ENCODE assay signal across 9 mouse cellular contexts in the genomic region with DNA sequence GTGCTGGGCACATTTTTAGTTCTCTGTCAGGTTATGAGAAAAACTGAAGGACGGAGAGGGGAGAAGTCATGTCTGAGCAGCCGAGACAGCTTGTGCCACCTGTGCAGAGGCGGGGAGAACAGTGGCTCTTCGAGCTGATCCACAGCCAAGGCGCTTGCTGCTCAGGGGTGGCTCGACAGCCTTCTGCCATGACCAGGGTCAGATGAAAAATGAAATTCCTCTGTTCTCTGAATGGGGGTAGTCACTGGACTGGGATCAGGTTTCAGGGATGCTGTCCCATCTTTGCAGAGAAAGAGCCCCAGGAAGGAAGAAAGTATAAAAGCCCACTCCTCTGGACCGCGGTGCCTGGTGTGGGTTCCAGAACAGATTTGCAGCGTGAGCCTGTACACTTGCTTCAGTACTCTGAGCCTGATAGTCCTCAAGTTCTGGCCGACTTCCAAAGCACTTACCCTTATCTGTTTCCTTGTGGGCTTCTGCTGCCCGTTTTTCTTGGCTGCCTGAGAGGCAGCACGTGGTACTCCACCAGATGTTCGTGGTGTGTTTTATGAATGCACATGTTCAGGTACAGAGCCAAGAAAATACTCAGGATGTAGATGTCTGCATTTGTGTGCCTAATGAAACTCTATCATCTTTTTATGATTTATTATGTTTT. TPM values are rescaled to one million over a fixed set of nuclear protein-coding genes. Genes with fewer than 3 reads are reported as not detected.
DNase-seq lines count a peak whose midpoint lies in the region; ATAC-seq lines count a peak whose summit lies in the region.
"Had no signal": no experiment of that assay in that cellular context is flagged by ENCODE, and none has a peak within 500 bp of the region (broad histone marks: within the 10 kb centered on the region; RNA-seq: fewer than 3 reads in every experiment).

No protein-coding gene starts in this region.

- WGBS in hindbrain, embryonic 14.5 days: 63% methylated on average over 13 of the region's 13 CpGs
- 79% methylated on average over 13 of the region's 13 CpGs for WGBS in hindbrain, embryonic 10.5 days
- WGBS in embryonic facial prominence, embryonic 14.5 days: 26% methylated on average over 13 of the region's 13 CpGs
- WGBS in intestine, embryonic 14.5 days: 21% methylated on average over 13 of the region's 13 CpGs

- H3K27me3 ChIP-seq in hindbrain, embryonic 14.5 days (ENCODE audit: control insufficient read depth, insufficient read depth, low read length): no peaks in the 10 kb centered on the region
- H3K27me3 ChIP-seq in hindbrain, embryonic 10.5 days (ENCODE audit: insufficient read depth, poor library complexity, severe bottlenecking): no peaks in the 10 kb centered on the region
- H3K27me3 ChIP-seq in embryonic facial prominence, embryonic 14.5 days (replicated peaks; ENCODE audit: control insufficient read depth, insufficient read depth, low read length): no peaks in the 10 kb centered on the region
- H3K27me3 ChIP-seq in intestine, embryonic 14.5 days (replicated peaks; ENCODE audit: control insufficient read depth, insufficient read depth, low read length): no peaks in the 10 kb centered on the region

- no peaks in the 10 kb centered on the region for H3K4me1 ChIP-seq in hindbrain, embryonic 14.5 days (replicated peaks; ENCODE audit: control insufficient read depth, insufficient read depth, low read length)
- H3K4me1 ChIP-seq in hindbrain, embryonic 10.5 days (replicated peaks): peaks cover 5% of the 10 kb centered on the region
- peaks cover 10% of the 10 kb centered on the region for H3K4me1 ChIP-seq in embryonic facial prominence, embryonic 14.5 days (ENCODE audit: control insufficient read depth, insufficient read depth, low read length)
- H3K4me1 ChIP-seq in intestine, embryonic 14.5 days (replicated peaks; ENCODE audit: control insufficient read depth, insufficient read depth, low read length): peaks cover 6% of the 10 kb centered on the region; the same call in 1 of the 2 replicates

- no peak overlapping the region for H3K4me3 ChIP-seq in hindbrain, embryonic 14.5 days (replicated peaks; ENCODE audit: low read length)
- H3K4me3 ChIP-seq in hindbrain, embryonic 10.5 days: no peak overlapping the region
- H3K4me3 ChIP-seq in embryonic facial prominence, embryonic 14.5 days (ENCODE audit: low read depth, low read length): no peak overlapping the region
- no peak overlapping the region for H3K4me3 ChIP-seq in intestine, embryonic 14.5 days (ENCODE audit: low read depth, low read length)
- H3K4me3 ChIP-seq: erythroblast, embryonic 14.5 days had no signal

- H3K27ac ChIP-seq in hindbrain, embryonic 14.5 days: no peak overlapping the region
- no peak overlapping the region for H3K27ac ChIP-seq in hindbrain, embryonic 10.5 days
- H3K27ac ChIP-seq in embryonic facial prominence, embryonic 14.5 days (replicated peaks; ENCODE audit: low read depth, low read length): 0 out of 2 replicates have a peak overlapping the region, but pooled peaks have one; percentile 52
- H3K27ac ChIP-seq in intestine, embryonic 14.5 days (ENCODE audit: low read depth): no peak overlapping the region

- peak; percentile 55 for DNase-seq in hindbrain, embryonic 14.5 days (ENCODE audit: low spot score)
- no peak for DNase-seq in hindbrain, embryonic 10.5 days (ENCODE audit: low spot score)
- DNase-seq in adipocyte (ENCODE audit: low spot score): peak; percentile 30
- DNase-seq in embryonic facial prominence, embryonic 14.5 days (ENCODE audit: low spot score): peak; percentile 94
- no peak for DNase-seq in intestine, embryonic 14.5 days (ENCODE audit: low spot score)
- peak; percentile 92 for DNase-seq in lung, postnatal 36 days
- DNase-seq in layer of hippocampus, adult 11-12 months (ENCODE audit: low spot score): no peak

- H3K4me2 ChIP-seq in hindbrain, embryonic 14.5 days (replicated peaks): no peak overlapping the region
- H3K4me2 ChIP-seq in embryonic facial prominence, embryonic 14.5 days (ENCODE audit: low read depth, low read length): no peak overlapping the region
- no peak overlapping the region for H3K4me2 ChIP-seq in intestine, embryonic 14.5 days (ENCODE audit: low read length)

- no peaks in the 10 kb centered on the region for H3K9me3 ChIP-seq in hindbrain, embryonic 14.5 days (ENCODE audit: control insufficient read depth, low read length)
- H3K9me3 ChIP-seq in hindbrain, embryonic 10.5 days: no peaks in the 10 kb centered on the region
- H3K9me3 ChIP-seq in embryonic facial prominence, embryonic 14.5 days (ENCODE audit: control insufficient read depth, low read length): no peaks in the 10 kb centered on the region
- no peaks in the 10 kb centered on the region for H3K9me3 ChIP-seq in intestine, embryonic 14.5 days (ENCODE audit: control insufficient read depth, low read length)

- peak; percentile 71 for ATAC-seq in hindbrain, embryonic 14.5 days (ENCODE audit: low FRiP score)
- ATAC-seq in embryonic facial prominence, embryonic 14.5 days (ENCODE audit: low read depth): peak; percentile 85
- peak; percentile 57 for ATAC-seq in intestine, embryonic 14.5 days (replicated peaks; ENCODE audit: low FRiP score, low TSS enrichment, low read depth)
- ATAC-seq in monocyte, adult 5-6 weeks (replicated peaks; ENCODE audit: insufficient number of reproducible peaks, low FRiP score, low TSS enrichment, poor library complexity, severe bottlenecking): no peak

- no peaks in the 10 kb centered on the region for H3K36me3 ChIP-seq in hindbrain, embryonic 14.5 days (replicated peaks; ENCODE audit: control insufficient read depth, insufficient read depth)
- no peaks in the 10 kb centered on the region for H3K36me3 ChIP-seq in hindbrain, embryonic 10.5 days
- no peaks in the 10 kb centered on the region for H3K36me3 ChIP-seq in embryonic facial prominence, embryonic 14.5 days (ENCODE audit: control insufficient read depth, insufficient read depth, low read length)
- H3K36me3 ChIP-seq in intestine, embryonic 14.5 days (ENCODE audit: control insufficient read depth, insufficient read depth, low read length): no peaks in the 10 kb centered on the region

- H3K9ac ChIP-seq in hindbrain, embryonic 14.5 days: no peak overlapping the region
- no peak overlapping the region for H3K9ac ChIP-seq in embryonic facial prominence, embryonic 14.5 days (ENCODE audit: low read depth, low read length)
- no peak overlapping the region for H3K9ac ChIP-seq in intestine, embryonic 14.5 days (ENCODE audit: low read length)

RNA-seq across cellular contexts. Expression of a gene that starts 20.8 kb away (rescaled TPM):
- 3.2 and 4.2 TPM in 2 replicates for polyA plus RNA-seq in hindbrain, embryonic 14.5 days (2014; fragmentation: Nextera tagmentation; extraction: Ambion mirVana)
- 23.9 and 44.1 TPM in 2 replicates for polyA plus RNA-seq in hindbrain, embryonic 10.5 days (2016; fragmentation: Nextera tagmentation; extraction: Ambion mirVana)
- polyA plus RNA-seq in embryonic facial prominence, embryonic 14.5 days (2014; fragmentation: Nextera tagmentation; extraction: Ambion mirVana): 5.0 and 6.7 TPM in 2 replicates
- polyA plus RNA-seq in intestine, embryonic 14.5 days (2014; fragmentation: Nextera tagmentation; extraction: Ambion mirVana): 9.5 and 11.1 TPM in 2 replicates
- 0.19 TPM in 1 of 3 replicates, not detected in the others for total RNA-seq in monocyte, adult 5-6 weeks (2017)

RNA-seq across cellular contexts. Expression of a gene that starts 56.6 kb away (rescaled TPM):
- polyA plus RNA-seq in hindbrain, embryonic 14.5 days (2014; fragmentation: Nextera tagmentation; extraction: Ambion mirVana): 66.1 and 76.6 TPM in 2 replicates
- 1.6 and 3.7 TPM in 2 replicates for polyA plus RNA-seq in hindbrain, embryonic 10.5 days (2016; fragmentation: Nextera tagmentation; extraction: Ambion mirVana)
- polyA plus RNA-seq in embryonic facial prominence, embryonic 14.5 days (2014; fragmentation: Nextera tagmentation; extraction: Ambion mirVana): 4.4 and 4.8 TPM in 2 replicates
- polyA plus RNA-seq in intestine, embryonic 14.5 days (2014; fragmentation: Nextera tagmentation; extraction: Ambion mirVana): 1.5 and 2.1 TPM in 2 replicates
- 0.58 TPM in 1 of 3 replicates, not detected in the others for total RNA-seq in monocyte, adult 5-6 weeks (2017)
- polyA plus RNA-seq: erythroblast, embryonic 14.5 days had no signal

Comparison
In these comparisons a context has a peak if more than half of its experiments do, and no peak if none do; other contexts are left out.
1. DNase-seq: peak in hindbrain, embryonic 14.5 days (single experiment), adipocyte (single experiment), embryonic facial prominence, embryonic 14.5 days (single experiment) and lung, postnatal 36 days (single experiment); none in hindbrain, embryonic 10.5 days (single experiment), intestine, embryonic 14.5 days (single experiment) and layer of hippocampus, adult 11-12 months (single experiment).
2. RNA of a gene that starts 56.6 kb away (polyA plus RNA-seq): 66.1 to 76.6 TPM in hindbrain, embryonic 14.5 days; 4.4 to 4.8 TPM in embryonic facial prominence, embryonic 14.5 days, 1.6 to 3.7 TPM in hindbrain, embryonic 10.5 days and 1.5 to 2.1 TPM in intestine, embryonic 14.5 days; every median in the first group is over 10 times any median in the second.